Mouse (Mus musculus) gastrocnemius, postnatal 25 days (tissue): ENCODE measurements around the gene Prkag1. TPM values are rescaled to one million over a fixed set of nuclear protein-coding genes. Genes with fewer than 3 reads are reported as not detected.

Experiments used
- DNase-seq: peaks from one replicate; pipeline ENCODE4 v3.0.0; 2022
- long read RNA-seq, 2 experiments: library from polyadenylated mRNA; stranded (forward); transcript quantifications; one replicate each; pipeline ENCODE4 v2.0.0; 2021
- total RNA-seq, 2 experiments: library from RNA; stranded (reverse); gene quantifications; 1 replicate in 1 of 2; 2 replicates in 1 of 2; pipeline ENCODE4 v1.2.3; 2021

Prkag1 gene
- 10 to 100 TPM; 43.6 to 43.9 TPM for total RNA-seq
- long read RNA-seq, experiment 1, transcript Prkag1-201 (12 exons, 1,652 nt): major isoform, 37 of 65 reads
- long read RNA-seq, experiment 1, partial matches to known transcripts: 4 of 65 reads
- long read RNA-seq, experiment 1, other reads (novel, unspliced or antisense): 24 of 65 reads
- long read RNA-seq, experiment 2, transcript Prkag1-201 (12 exons, 1,652 nt): major isoform, 55 of 80 reads
- long read RNA-seq, experiment 2, partial matches to known transcripts: 2 of 80 reads
- long read RNA-seq, experiment 2, other reads (novel, unspliced or antisense): 23 of 80 reads

DNA sequence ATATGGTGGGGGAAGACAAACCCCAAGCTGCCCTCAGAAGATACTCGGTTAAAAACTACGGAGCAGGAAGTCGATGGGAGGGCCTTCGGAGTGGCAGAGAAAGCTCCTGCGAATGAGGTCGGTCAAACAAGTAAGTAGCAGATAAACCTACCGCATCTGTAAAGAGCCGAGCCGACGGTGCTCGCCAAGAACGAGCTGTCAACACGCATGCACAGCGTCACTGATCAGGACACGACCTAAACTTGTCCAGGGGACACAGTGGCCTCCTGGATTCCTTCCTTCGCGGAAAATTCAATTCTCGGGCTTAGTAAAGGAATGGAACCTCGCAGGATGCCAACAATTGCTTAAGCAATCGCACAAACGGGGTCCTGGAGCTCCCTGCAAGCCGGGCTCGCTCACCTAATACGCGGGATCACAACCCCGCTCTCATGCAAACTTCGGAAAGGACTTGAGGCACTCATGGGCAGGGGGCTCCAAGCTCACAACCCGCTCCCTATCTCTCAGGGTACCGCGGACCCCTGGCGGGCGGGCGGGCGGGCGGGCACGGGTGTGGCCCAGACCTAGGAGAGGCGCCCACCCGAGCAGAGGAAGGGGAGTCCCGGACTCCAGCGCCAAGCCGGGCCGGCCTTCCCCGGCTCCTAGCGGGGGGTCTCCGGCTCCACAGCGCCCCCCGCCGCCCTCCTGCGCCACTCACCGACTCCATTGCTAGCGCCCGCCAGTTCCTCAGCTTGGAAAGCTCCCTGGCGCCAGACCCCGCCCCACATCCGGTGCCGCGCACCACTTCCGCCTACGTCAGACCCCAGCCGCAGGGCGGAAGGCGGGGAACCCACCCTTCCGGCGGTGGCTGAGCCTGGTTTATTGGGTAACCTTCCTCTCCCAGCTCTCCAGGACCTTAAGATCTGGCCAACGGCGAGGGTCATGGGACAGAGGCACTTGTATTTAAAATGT, at the start of gene Prkag1:
Gene Prkag1 (minus strand): TSS at position 786 of the 948 bp plus-strand sequence.
- peak; percentile 96 for DNase-seq

DNA sequence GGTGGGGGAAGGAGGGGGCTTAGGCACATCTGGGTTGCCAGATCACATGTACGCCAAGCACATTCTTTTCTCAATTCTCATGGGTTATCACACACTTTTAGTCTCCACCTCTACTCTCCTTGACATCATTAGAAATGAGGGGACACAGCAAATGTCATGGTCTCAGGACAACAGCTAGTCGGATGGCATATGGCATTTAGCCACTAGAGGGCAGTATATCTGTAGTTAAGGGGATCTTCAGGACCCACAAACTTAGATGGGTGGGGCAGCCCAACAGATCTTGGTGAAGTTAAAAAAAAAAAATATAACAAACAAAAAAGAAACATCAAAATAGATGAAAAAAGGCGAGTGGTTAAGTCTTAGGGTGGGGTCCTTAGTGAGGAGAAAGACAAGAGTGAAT, 46.0 kb upstream of the Prkag1 start:
- DNase-seq: no peak

DNA sequence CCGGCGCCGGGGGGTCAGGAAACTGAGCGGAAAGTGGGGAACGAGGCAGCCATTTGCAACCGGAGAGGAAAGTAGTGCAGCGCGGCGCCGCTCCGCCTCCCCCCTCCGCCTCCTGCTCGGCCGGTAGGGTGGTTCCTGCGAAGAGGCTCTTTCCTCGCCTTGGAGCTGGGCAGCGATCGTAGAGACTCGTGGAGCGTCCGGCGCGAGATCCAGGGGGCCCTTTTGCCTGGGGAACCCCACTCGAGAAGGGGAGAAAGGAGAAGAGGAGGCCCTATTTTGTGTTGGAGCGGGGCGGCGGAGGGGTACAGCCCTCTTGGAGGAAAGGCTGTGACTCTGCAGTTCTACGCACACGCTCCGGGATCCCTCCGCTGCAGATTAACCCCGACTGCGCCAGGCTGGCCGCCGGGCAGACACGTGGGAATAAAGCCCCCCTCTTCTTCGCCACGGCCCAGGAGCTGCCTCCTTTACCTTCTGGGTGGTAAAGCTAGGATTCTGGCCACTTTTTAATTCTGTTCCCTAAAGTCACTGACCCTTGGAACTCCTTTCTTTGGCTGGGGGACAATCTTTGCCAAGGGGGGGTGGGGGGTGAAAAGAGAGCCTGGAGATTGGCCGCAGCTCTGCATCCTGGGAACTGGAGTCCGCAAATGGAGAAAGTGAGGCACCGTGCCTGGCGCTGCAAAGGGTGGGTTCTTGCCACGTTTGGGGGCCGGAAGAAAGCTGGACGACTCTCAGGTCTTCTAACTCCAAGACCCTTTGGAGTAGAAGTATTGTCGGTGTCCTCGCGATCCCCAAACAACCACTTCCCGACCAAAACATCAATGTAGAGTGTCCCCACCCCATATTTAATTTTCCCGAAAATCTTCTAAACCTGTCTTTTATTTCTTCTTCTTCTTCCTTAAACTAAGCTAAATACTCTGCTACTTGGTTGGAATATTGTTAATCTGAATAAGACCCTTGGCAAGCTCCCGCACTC, 40.9 kb upstream of the Prkag1 start:
- peak; percentile 92 for DNase-seq

DNA sequence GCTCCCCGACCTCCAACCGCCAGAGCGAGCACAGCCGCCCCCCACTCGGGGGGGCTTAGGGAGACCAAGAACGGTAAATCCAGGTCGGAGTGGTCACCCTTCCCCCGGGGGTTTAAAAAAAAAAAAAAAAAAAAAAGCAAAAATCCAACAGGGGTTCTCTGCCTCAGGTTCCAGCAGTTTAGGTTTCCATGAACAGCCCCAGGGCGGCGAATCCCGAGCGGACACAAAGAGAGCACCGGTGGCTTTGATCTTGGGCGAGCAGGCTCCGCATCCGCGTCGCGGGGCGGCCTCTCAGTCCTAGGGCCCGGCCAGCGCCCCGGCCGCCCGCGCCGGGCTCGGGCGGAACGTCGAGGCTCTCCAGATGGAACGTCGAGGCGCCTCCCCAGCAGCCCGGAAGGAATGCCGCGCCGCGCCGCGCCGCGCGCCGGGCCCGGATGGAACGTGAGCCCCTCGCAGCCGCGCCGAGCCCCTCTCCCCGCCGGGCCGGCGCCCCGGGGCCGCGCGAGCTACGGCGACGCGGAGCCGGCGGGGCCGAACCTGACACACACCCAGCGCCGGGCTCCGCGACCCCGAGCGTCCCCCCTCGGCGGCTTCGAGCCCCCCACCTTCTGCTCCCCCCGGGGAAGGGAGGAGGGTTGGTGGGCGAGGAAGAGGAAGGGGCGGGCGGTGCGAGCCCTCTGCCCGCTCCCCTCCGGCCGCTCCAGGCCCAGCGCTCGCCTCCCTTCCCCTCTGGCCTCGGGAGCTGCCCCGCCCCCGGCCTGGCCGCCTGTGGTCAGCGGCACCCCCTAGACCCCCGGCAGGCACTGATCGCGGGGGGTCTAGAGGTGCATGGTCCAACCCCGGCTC, 40.0 kb upstream of the Prkag1 start, which contains the start of gene Kmt2d:
Gene Kmt2d (minus strand): TSS at position 135 of the 846 bp plus-strand sequence.
- peak; percentile 46 for DNase-seq

DNA sequence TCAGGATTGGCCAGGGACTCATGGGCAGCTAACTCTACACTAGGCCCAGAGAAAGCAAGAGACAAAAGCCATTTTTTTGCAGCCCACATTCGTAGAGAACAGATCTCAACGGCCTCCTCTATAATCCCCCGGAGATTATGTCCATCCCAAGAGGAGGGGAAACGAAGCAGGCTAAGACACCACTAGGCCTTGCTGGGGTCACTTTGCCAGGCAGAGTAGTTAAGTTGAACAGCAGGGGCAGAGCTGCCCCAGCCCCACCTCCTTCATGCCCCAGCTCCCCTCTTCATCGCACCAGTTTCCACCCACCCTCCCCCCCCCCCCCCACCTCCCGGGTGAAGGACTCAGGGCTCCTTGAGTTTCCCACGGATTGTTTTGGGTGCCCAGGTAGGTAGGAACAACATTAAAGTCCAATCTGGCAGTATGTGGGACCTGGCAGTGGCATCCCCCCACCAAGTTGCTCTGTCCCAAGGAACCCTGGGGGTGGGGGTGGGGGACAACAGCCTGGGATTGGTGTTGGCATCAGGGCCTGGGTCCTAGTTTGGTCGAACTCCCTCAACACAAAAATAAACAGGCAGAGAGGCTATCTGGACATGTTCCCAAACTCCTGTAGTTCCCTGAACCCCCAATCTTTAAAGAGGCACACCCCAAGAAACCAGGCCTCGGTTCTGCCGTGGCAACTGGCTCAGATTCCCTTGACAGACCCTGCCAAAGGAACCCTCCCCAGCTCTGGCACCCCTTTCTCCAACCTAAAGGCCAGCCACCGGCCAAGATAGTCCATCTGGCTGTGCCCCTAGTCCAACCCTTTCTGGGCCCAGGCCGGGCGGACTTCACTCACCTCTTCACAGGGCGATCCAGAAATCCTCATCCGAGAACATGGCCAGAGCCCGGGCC, 39.1 kb upstream of the Prkag1 start:
- DNase-seq: peak; percentile 69

DNA sequence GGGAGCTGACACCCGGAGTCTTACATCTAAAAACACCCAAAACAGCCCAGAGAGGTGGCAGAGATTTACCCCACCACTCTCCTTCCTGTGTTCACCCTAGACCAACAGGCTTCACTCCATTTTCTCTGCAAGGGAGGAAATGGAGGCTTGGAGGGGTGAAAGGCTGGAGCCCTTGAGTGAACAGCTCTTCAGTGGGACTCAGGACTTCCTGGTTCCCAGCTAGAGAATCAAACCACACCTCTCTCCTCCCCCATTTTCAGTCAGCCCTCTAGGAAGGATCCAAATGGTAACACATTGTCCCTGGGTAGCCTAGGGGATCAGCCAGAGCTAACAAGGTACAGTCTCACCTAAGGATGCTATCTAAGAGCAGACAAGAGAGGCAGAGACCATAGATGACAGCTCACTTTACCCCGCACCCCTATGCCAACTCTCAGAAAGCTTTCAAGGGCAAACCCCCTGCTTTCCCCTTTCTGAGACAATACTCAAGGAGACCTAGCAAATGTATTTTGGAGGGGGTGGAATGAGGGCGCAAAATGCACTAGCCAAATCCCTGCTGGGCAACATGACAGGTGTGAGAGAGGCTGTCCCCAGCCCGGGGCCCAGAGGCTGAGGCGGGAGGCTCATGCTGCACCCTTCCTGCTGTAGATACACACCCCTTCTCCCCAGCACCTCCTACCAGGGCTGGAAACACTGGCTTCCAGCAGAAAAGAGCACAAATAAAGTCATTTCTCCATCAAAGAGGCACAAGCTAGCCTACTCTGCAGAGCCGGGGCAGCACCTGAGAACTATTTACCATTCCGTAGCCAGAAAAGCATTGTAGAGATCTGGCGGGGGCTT, 38.2 kb upstream of the Prkag1 start:
- DNase-seq: no peak

DNA sequence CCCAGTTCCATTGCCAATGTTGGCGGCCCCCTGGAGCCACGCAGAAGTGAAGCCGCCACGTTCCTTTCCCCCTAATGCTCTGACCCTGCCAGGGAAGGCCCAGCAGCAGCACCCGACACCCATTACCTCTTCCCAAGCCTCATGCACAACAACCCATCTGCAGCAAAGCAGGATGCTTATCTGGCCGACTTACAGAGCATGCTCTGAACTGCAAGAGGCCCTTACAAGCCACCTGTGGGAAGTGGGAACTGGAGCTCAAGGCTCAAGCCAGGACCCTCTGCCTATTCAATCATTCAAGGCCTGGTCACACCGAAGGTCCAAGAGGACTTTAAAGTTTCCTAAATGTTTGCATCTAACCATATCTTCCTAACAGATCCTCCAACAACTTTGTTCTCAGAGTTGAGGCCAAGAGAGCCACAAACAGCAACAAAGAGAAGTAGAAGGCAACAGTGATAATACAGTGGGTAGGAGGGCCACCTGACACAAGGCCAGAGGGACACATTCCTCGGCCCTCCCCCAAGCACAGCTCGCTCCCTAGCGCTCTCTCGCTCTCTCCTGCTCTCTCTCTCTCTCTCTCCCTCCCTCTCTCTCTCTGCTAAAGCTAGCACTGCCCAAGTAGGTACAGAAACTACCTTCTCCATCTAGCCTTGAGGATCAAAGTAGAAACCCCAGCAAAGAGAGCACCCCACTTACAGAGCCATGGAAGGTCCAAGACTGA, 37.2 kb upstream of the Prkag1 start:
- DNase-seq: no peak

DNA sequence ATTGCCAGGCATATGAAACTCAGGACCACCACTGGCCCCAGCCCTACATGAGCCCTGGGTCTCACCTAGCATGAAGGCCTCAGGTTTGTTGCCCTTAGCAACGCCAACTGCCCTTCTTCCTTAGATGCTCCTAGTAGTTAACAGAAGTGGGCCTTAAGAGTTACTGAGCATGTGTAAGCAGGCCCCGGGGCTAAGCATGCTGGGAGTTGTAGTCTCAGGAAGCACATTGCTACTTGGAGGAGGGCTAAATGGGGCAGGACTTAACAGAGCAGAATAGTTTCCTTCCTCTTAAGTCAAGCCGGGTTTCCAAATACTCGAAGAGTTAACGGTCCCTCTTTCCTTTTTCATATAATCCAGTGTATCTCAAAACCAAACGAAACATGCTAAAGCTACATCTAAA, 36.0 kb upstream of the Prkag1 start:
- peak; percentile 54 for DNase-seq

DNA sequence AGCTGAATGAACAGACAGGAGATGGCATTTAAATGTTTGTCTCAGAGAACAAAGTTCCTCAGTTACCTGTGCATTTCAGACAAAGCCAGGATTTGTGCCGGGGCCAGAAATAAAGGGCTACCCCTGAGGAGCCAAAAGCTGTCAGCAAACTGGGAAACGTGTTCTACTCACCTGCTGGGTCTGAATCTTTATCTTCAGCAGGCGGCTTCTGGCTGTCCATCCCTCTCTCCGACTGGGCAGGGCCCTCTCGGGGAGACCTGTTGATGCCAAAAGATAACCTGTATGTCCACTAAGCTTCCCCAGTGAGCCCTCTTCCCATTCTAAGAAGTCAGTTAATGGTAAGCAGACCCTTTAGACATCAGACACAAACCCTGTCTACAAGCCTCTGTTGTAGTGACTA, 35.2 kb upstream of the Prkag1 start:
- no peak for DNase-seq

DNA sequence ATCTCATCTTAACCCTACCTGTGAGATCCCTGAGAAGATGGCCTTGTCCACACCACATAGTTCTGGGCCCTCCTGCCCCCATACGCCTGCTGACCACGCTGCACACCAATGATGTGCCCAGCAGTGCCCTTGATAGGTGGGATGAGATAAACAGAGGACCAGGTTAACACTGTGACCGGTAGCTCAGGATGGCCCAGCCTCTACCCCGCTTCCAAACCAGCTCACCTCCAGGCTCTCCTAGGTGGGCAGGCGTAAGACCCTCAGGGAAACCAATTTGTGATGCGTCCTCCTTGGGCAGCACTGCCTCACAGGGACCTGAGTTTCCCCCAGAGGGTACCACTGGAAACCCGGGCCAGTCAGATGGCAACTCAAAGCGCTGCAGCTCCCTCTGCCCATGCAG, 34.5 kb upstream of the Prkag1 start:
- no peak for DNase-seq

DNA sequence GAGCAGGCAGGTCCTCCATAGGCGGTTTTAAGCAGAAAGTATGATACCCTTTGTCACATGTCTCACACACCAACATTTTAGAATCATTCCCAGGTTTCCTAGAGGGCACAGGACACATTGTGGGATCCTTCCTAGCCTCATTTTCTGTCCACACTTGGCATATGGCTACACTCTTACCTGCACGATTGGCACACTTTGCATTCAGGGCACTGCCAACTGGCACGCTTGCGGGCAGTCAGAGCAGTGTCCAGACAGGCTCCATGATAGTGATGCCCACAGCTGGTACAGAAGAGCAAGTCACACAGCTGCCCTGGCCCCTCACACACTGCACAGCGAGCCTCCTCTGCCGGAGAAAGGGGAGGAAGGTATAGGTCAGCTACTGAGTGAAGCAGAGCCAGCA, 33.6 kb upstream of the Prkag1 start:
- DNase-seq: no peak

DNA sequence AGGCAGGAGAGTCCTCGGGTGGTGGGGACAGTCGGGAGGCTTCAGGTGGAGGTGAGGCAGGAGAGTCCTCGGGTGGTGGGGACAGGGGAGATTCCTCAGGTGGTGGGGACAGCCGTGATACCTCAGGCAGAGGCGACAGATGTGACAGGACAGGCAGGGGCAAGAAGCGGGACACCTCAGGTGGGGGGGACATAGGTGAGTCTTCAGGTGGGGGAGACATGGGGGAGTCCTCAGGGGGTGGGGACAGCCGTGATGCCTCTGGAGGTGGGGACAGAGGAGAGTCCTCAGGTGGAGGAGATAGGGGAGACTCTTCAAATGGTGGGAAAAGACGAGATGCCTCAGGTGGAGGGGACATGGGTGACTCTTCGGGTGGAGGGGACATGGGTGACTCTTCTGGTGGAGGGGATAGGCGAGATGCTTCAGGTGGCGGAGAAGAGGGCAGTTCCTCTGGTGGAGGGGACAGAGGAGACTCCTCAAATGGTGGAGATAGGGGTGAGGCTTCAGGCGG, 32.2 kb upstream of the Prkag1 start:
- DNase-seq: peak; percentile 5

DNA sequence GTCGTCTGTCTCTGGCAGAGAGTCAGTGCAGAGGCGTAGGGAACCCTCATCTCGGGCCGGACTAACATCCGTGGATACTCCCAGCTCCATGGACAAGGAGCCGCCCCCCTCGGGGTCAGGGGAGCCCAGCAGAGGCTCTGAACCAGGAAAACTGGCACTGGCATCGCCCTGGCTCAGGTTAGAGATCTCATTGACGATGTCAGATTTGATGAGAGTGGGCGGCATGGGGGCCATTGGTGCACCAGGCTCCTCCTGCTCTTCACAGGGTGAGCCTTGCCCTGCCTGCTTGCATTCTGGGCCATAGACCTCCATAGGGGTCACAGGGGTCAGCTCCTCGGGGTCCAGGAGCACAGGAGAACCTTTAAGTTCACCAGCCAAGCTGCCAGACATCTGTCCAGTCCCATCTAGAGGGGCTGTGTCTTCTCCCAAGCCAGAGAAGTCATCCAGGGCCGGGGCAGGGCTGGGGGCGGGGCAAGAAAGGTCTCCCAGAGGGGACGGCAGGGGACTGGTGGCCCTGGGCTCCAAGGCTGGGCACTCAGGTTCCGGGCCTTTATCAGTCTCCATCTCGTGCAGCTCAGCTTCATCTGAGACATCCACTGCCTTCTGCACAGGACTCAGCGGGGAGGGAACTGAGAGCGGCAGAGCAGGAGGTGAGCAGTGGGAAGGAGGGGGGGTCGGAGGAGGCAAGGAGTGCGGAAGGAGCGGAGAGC, 30.5 kb upstream of the Prkag1 start:
- DNase-seq: peak; percentile 3

DNA sequence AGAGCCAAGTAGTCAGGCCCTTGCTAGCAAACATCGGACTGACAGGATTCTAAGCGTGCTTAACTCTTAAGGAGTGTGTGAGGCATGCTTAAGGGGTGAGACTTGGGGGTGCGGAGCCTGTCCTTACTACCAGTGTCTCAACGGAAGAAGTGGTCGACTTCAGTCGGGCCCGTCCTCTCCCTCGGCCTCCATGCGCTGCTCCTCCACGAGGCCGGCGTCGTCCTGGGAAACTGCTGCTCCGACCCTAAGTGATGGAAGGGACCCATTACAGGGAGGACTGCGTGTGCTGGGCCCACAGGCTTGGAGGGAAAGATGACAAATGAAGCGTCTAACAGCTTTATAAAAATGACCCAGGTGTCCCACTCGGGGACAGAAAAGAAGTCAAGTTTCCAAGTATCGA, 29.6 kb upstream of the Prkag1 start:
- no peak for DNase-seq

DNA sequence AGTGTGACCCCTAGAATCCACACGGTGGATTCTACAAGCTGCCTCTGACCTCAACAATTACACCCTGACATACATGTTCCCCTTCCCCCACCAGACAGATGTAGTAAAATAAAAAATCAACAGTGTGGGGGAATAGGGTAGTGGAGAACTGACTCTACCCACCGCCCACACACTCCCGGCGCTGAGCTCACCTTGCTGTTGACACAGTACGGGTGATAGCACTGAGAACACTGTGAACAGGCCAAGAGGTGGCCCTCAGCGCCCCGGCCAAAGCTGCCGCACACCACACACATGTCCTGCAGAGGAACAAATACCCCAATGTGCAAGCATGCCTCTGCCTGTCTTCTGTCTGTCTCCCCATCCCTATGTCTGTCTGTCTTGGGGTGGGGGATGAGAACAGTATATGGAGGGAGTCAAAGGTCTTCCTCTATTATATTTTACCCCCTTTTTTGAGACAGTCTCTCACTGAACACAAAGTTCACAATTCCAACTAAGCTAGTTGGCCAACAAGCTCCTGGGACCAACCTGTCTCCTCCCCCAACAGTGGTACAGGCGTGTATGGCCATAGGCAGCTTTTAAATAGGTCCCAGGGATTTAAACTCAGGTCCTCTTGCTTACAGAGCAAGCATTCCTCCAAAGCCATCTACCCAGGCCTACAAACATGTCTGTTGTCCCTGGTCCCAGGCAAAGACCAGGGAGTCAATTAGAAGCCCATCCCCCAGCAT, 28.2 kb upstream of the Prkag1 start:
- DNase-seq: peak; percentile 5

DNA sequence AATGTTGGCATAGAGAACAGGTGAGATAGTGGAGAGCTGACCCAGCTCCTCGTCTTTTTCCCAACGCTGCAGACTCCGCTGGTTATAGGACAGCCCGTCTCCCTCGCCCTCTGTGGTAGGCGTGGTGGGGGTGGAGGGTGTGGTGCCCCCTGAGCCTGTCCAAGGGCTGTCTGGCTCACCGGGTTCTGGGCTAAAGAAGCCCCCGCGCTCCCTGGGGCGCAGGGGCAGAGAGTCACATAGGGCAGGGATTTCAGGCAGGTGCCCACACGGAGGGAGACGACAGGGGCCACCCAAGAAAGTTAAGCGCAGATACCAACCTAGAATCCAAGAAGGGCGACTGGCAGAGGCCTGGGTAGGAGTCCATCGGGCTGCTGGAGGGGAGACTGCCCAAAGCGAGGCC, 22.9 kb upstream of the Prkag1 start:
- DNase-seq: no peak
